Mouse (Mus musculus) kidney, adult 2 months (tissue): ENCODE results near the gene Pdx1. TPM values are rescaled to one million over a fixed set of nuclear protein-coding genes. Genes with fewer than 3 reads are reported as not detected.

Experiments used
- DNase-seq: peaks from one replicate; pipeline ENCODE4 v3.0.0; 2021
- H3K27ac ChIP-seq: fragments of 200-500 bp; 2 replicates; pipeline ENCODE4 v1.5.1; 2012; ENCODE audit warnings: low read depth, low read length, control low read depth, inconsistent platforms; ENCODE audit not compliant: insufficient read depth
- H3K27me3 ChIP-seq: fragments of 200-500 bp; replicated peaks from 2 replicates; pipeline ENCODE4 v1.6.1; 2012; ENCODE audit warnings: mild to moderate bottlenecking, moderate library complexity, low read length, inconsistent platforms; ENCODE audit not compliant: control insufficient read depth, insufficient read depth
- H3K36me3 ChIP-seq: fragments of 200-500 bp; 2 replicates; pipeline ENCODE4 v1.6.1; 2012; ENCODE audit warnings: mild to moderate bottlenecking, moderate library complexity, low read length, inconsistent platforms; ENCODE audit not compliant: control insufficient read depth, insufficient read depth
- H3K4me1 ChIP-seq: fragments of 200-500 bp; 2 replicates; pipeline ENCODE4 v1.6.1; 2011; ENCODE audit warnings: low read length; ENCODE audit not compliant: control insufficient read depth, insufficient read depth
- H3K4me3 ChIP-seq: fragments of 200-500 bp; 2 replicates; pipeline ENCODE4 v1.5.1; 2011; ENCODE audit warnings: mild to moderate bottlenecking, low read depth, low read length, control low read depth; ENCODE audit not compliant: insufficient read depth
- CTCF ChIP-seq: fragments of 200-500 bp; conservative IDR thresholded peaks from 2 replicates; pipeline ENCODE4 v1.5.1; 2011; ENCODE audit warnings: low read depth, mild to moderate bottlenecking, control low read depth, low read length, moderate library complexity, mixed read lengths; ENCODE audit not compliant: insufficient read depth, insufficient read length
- POLR2A ChIP-seq: fragments of 200-500 bp; IDR thresholded peaks from one replicate; pipeline ENCODE4 v1.6.1; 2011; ENCODE audit warnings: low read depth, low read length, control low read depth
- WGBS: fragments of 180-500 bp; shearing (Covaris S2); methylation state at CpG from one replicate; pipeline ENCODE4 v1.1.7; 2018; 5-methylcytosine and 5-hydroxymethylcytosine counted together
- polyA plus RNA-seq: library from polyadenylated mRNA; depleted of rRNA; stranded (reverse); fragments of >200 nt; gene quantifications from 2 replicates; pipeline ENCODE4 v1.2.3, GENCODE M21; 2012

Pdx1 gene
- polyA plus RNA-seq, 1 experiment: not detected

GRCm38 (mm10) chr5:147300917-147301780 lies 31.4 kb downstream of the Pdx1 start:
- no peak for TF ChIP-seq CTCF
- TF ChIP-seq POLR2A: no peak
- peaks cover 3% of the 10 kb centered on the region for H3K27me3 ChIP-seq
- DNase-seq: no peak
- WGBS: 7% methylated on average over 21 of the region's 21 CpGs
- no peaks in the 10 kb centered on the region for H3K4me1 ChIP-seq
- no peak overlapping the region for H3K27ac ChIP-seq
- H3K36me3 ChIP-seq: no peaks in the 10 kb centered on the region
- H3K4me3 ChIP-seq: no peak overlapping the region

DNA sequence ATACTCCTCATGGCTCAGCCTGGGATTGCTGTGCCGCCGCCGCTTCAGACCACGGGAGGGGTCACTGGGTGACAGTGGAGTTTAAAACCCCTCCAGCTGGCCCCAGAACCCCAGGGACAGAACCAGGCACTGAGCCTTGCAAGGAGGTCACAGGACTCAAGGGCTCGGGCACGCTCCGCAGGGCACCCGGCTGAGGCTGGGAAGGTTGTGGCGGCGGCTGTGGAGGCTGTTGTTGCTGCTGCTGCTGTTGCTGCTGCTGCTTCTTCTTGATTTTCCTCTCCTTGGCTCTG lies 32.0 kb downstream of the Pdx1 start:
- TF ChIP-seq POLR2A (no peak), CTCF (no peak)
- peaks cover 5% of the 10 kb centered on the region for H3K27me3 ChIP-seq
- no peak for DNase-seq
- no peak overlapping the region for H3K4me3 ChIP-seq
- H3K27ac ChIP-seq: no peak overlapping the region
- no peaks in the 10 kb centered on the region for H3K36me3 ChIP-seq
- WGBS: 9% methylated on average over 10 of the region's 10 CpGs
- no peaks in the 10 kb centered on the region for H3K4me1 ChIP-seq

DNA sequence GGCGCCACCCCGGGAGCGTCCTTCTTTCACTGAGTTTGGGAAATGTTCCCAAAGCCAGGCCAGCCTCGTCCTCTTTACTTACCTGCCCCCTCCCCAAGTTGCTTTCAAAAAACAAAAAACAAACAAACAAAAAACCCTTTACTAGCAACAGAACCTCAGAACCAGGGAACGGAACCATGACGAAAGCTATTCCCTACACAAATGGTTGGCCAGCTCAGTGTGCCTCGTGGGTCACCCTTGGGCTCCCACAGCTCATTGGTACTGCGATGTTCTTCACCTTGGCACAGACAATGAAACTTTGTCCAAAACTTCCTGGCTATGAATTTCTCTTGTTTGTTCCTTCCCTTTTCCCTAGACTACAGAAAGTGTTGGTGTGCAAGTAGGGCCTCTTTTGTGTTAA lies 32.4 kb downstream of the Pdx1 start:
- Histone ChIP-seq H3K4me3 (no peak overlapping the region), H3K4me1 (no peaks in the 10 kb centered on the region), H3K36me3 (no peaks in the 10 kb centered on the region), H3K27me3 (peaks cover 5% of the 10 kb centered on the region), H3K27ac (no peak overlapping the region)
- no peak for TF ChIP-seq POLR2A
- no peak for TF ChIP-seq CTCF
- no peak for DNase-seq
- 17% methylated on average over 8 of the region's 8 CpGs for WGBS

GRCm38 (mm10) chr5:147302746-147303400 lies 33.1 kb downstream of the Pdx1 start:
- H3K4me1 ChIP-seq: no peaks in the 10 kb centered on the region
- no peak overlapping the region for H3K27ac ChIP-seq
- TF ChIP-seq CTCF (no peak), POLR2A (no peak)
- H3K36me3 ChIP-seq: no peaks in the 10 kb centered on the region
- H3K27me3 ChIP-seq: peaks cover 5% of the 10 kb centered on the region
- H3K4me3 ChIP-seq: no peak overlapping the region
- WGBS: 11% methylated on average over 13 of the region's 13 CpGs
- DNase-seq: no peak

- Histone ChIP-seq H3K27me3 (peaks cover 5% of the 10 kb centered on the region), H3K27ac (no peak overlapping the region)
Observed at GRCm38 (mm10) chr5:147304276-147305155, 34.8 kb downstream of the Pdx1 start.

DNA sequence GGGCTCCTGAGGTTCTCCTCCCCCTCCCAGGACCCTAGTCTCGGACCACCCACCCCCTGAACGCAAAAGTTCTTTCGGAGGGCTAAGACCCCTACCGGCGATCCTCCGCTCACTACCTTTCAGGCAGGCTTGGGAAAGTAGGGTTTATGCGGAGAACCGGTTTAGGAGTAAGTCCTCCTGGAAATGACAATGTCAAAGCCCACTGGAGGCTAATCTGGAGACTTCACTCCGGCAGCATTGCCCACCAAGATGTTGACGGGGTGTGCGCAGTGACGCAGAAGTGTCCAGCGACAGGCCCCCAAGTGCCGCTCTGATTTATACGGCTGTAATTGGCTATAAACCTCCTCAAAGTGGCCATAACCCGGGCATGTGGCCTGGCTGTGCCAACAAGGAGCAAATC lies 35.4 kb downstream of the Pdx1 start:
- no peak for DNase-seq
- H3K4me3 ChIP-seq: no peak overlapping the region
- no peak for TF ChIP-seq POLR2A
- no peak for TF ChIP-seq CTCF
- no peak overlapping the region for H3K27ac ChIP-seq
- WGBS: 3% methylated on average over 16 of the region's 16 CpGs
- H3K4me1 ChIP-seq: no peaks in the 10 kb centered on the region
- no peaks in the 10 kb centered on the region for H3K36me3 ChIP-seq
- H3K27me3 ChIP-seq: peaks cover 5% of the 10 kb centered on the region

More at GRCm38 (mm10) chr5:147304276-147305155, 34.8 kb downstream of the Pdx1 start:
- Histone ChIP-seq H3K4me1 (no peaks in the 10 kb centered on the region), H3K4me3 (no peak overlapping the region), H3K36me3 (no peaks in the 10 kb centered on the region)
- DNase-seq: no peak
- 2% methylated on average over 54 of the region's 54 CpGs for WGBS
- TF ChIP-seq POLR2A: no peak
- no peak for TF ChIP-seq CTCF
